ENCODE assay signal across 11 mouse cellular contexts in the genomic region with DNA sequence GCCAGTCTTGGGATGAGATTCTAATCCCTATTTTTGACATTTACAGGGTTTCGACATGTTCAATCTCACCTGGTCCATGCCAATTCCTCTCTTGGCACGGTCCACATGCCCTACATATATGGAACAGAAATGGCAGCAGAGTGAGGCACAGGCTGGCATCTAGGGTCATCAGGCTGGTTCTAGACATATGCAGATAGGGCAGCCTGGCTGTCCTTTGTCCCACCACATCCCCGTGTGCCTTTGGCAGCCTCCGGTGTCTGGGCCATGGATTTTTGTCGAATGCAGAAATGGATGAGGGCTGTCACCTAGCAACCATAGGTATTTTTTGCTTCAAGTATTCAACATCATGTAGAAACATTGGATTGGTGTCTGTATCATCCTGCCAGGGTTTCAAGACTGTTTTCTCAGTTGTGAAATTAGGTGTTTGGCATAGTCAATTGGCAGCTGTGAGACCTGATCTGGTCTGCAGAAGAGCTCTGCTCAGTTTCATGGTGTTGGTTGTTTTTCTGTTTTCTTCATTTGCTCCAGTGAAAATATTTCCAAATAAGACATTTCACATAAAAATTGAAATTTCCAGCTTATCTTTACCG.
"Had no signal": no experiment of that assay in that cellular context is flagged by ENCODE, and none has a peak within 500 bp of the region (broad histone marks: within the 10 kb centered on the region; RNA-seq: fewer than 3 reads in every experiment).

No protein-coding gene starts in this region.

- H3K4me3 ChIP-seq: limb, embryonic 15.5 days; midbrain, embryonic 12.5 days; neural tube, embryonic 13.5 days had no signal

- H3K27ac ChIP-seq: limb, embryonic 15.5 days; midbrain, embryonic 12.5 days; neural tube, embryonic 13.5 days had no signal

- DNase-seq: kidney, postnatal 14 days; lung, adult 18-20 months; retina, postnatal 1 day; right cerebral cortex, postnatal 4 days; spleen, adult 18-20 months; thymus, adult 18-20 months; thymus, postnatal 14 days had no signal

- H3K27me3 ChIP-seq: limb, embryonic 15.5 days; midbrain, embryonic 12.5 days; neural tube, embryonic 13.5 days had no signal

- ATAC-seq: midbrain, embryonic 16.5 days had no signal

- H3K4me2 ChIP-seq: limb, embryonic 15.5 days; midbrain, embryonic 12.5 days; neural tube, embryonic 13.5 days had no signal

- H3K9me3 ChIP-seq: limb, embryonic 15.5 days; midbrain, embryonic 12.5 days; neural tube, embryonic 13.5 days had no signal

- H3K36me3 ChIP-seq: limb, embryonic 15.5 days; midbrain, embryonic 12.5 days; neural tube, embryonic 13.5 days had no signal

- H3K9ac ChIP-seq: limb, embryonic 15.5 days; midbrain, embryonic 12.5 days; neural tube, embryonic 13.5 days had no signal

- H3K4me1 ChIP-seq: limb, embryonic 15.5 days; neural tube, embryonic 13.5 days had no signal
